Mouse (Mus musculus): ENCODE results near the gene Htr1f. TPM values are rescaled to one million over a fixed set of nuclear protein-coding genes. Genes with fewer than 3 reads are reported as not detected.

The Htr1f gene
- polyA plus RNA-seq, 1 experiment from 2014 or later, result 0.05 TPM

DNA sequence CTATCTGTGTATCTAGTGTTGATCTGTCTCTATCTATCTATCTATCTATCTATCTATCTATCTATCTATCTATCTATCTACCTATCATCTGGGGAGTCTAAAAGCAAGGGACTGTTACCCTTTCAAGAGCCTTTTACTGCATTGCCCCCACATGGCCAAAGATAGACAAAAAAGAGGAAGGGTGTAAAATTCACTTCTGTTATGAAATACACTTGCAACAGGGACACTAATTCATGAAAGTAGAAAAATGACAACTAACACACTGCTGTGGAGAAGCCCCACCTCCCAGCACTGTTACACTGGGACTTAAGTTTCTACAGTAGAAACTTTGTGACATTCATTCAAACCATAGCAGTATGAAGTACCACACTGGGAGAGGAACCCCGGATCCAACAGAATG lies 170.9 kb downstream of the Htr1f start:
- no peak overlapping the region for H3K4me3 ChIP-seq (replicated peaks)
- 92% methylated on average over 1 of the region's 1 CpGs for WGBS
- H3K9me3 ChIP-seq, result no peaks in the 10 kb centered on the region
- H3K4me2 ChIP-seq (replicated peaks), result no peak overlapping the region
- H3K27ac ChIP-seq, result no peak overlapping the region
- H3K9ac ChIP-seq (replicated peaks), result no peak overlapping the region
- no peaks in the 10 kb centered on the region for H3K27me3 ChIP-seq
- no peaks in the 10 kb centered on the region for H3K4me1 ChIP-seq (replicated peaks)
- no peaks in the 10 kb centered on the region for H3K36me3 ChIP-seq
- ATAC-seq, result no peak

GRCm38 (mm10) chr16:64934011-64934410 lies 171.6 kb downstream of the Htr1f start:
- 79% methylated on average over 1 of the region's 1 CpGs for WGBS
- Histone ChIP-seq H3K9ac (replicated peaks) (no peak overlapping the region), H3K4me1 (replicated peaks) (no peaks in the 10 kb centered on the region), H3K36me3 (no peaks in the 10 kb centered on the region), H3K4me3 (replicated peaks) (no peak overlapping the region), H3K9me3 (no peaks in the 10 kb centered on the region), H3K4me2 (replicated peaks) (no peak overlapping the region), H3K27me3 (no peaks in the 10 kb centered on the region), H3K27ac (no peak overlapping the region)
- no peak for ATAC-seq

GRCm38 (mm10) chr16:64923500-64923899 lies 182.2 kb downstream of the Htr1f start:
- no peaks in the 10 kb centered on the region for H3K4me1 ChIP-seq (replicated peaks)
- no peak overlapping the region for H3K27ac ChIP-seq
- H3K4me3 ChIP-seq (replicated peaks), result no peak overlapping the region
- H3K36me3 ChIP-seq, result no peaks in the 10 kb centered on the region
- H3K9me3 ChIP-seq, result no peaks in the 10 kb centered on the region
- no peak overlapping the region for H3K4me2 ChIP-seq (replicated peaks)
- no peak overlapping the region for H3K9ac ChIP-seq (replicated peaks)
- ATAC-seq, result no peak
- H3K27me3 ChIP-seq, result no peaks in the 10 kb centered on the region
- WGBS, result 65% methylated on average over 9 of the region's 9 CpGs

- H3K4me2 ChIP-seq (replicated peaks), result no peak overlapping the region
- H3K4me3 ChIP-seq (replicated peaks), result no peak overlapping the region
- H3K27me3 ChIP-seq, result no peaks in the 10 kb centered on the region
- 84% methylated on average over 10 of the region's 10 CpGs for WGBS
- H3K27ac ChIP-seq, result no peak overlapping the region
- H3K4me1 ChIP-seq (replicated peaks), result no peaks in the 10 kb centered on the region
- H3K36me3 ChIP-seq, result no peaks in the 10 kb centered on the region
- ATAC-seq, result no peak
- H3K9me3 ChIP-seq, result no peaks in the 10 kb centered on the region
- no peak overlapping the region for H3K9ac ChIP-seq (replicated peaks)
Observed at GRCm38 (mm10) chr16:64908747-64909146, 196.9 kb downstream of the Htr1f start.

DNA sequence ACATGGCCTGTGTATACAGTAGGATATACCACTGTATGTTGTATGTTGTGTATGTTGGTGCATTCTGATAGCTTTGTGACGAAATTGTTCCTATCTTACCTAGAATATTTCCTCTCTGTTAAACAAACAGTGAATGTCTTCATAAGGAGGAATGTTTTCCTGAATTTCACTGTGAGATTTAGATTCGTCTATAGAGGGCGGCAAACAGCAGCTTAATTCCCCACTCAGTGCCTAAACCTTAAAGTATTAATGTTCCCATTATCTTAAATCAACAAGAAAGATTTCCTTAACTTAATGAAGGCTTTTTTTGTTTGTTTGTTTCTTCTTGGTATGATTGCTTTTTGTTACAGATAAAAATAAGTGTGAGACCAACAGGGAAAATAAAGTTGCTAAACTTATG lies 198.5 kb downstream of the Htr1f start:
- no peaks in the 10 kb centered on the region for H3K27me3 ChIP-seq
- H3K9ac ChIP-seq (replicated peaks), result no peak overlapping the region
- ATAC-seq, result no peak
- H3K4me2 ChIP-seq (replicated peaks), result no peak overlapping the region
- no peaks in the 10 kb centered on the region for H3K9me3 ChIP-seq
- H3K36me3 ChIP-seq, result no peaks in the 10 kb centered on the region
- WGBS, result 42% methylated on average over 3 of the region's 3 CpGs
- H3K4me3 ChIP-seq (replicated peaks), result no peak overlapping the region
- H3K27ac ChIP-seq, result no peak overlapping the region
- no peaks in the 10 kb centered on the region for H3K4me1 ChIP-seq (replicated peaks)

- H3K4me3 ChIP-seq (replicated peaks), result no peak overlapping the region
- H3K9me3 ChIP-seq, result no peaks in the 10 kb centered on the region
- ATAC-seq, result no peak
- H3K4me1 ChIP-seq (replicated peaks), result no peaks in the 10 kb centered on the region
- no peak overlapping the region for H3K4me2 ChIP-seq (replicated peaks)
- no peaks in the 10 kb centered on the region for H3K36me3 ChIP-seq
- no peaks in the 10 kb centered on the region for H3K27me3 ChIP-seq
- 54% methylated on average over 2 of the region's 2 CpGs for WGBS
- H3K9ac ChIP-seq (replicated peaks), result no peak overlapping the region
- no peak overlapping the region for H3K27ac ChIP-seq
Observed at GRCm38 (mm10) chr16:64903328-64903727, 202.3 kb downstream of the Htr1f start.

GRCm38 (mm10) chr16:64899084-64899483 lies 206.6 kb downstream of the Htr1f start:
- Histone ChIP-seq H3K4me2 (replicated peaks) (no peak overlapping the region), H3K4me3 (replicated peaks) (no peak overlapping the region), H3K4me1 (replicated peaks) (no peaks in the 10 kb centered on the region), H3K9ac (replicated peaks) (no peak overlapping the region), H3K27me3 (no peaks in the 10 kb centered on the region), H3K27ac (no peak overlapping the region), H3K9me3 (no peaks in the 10 kb centered on the region), H3K36me3 (no peaks in the 10 kb centered on the region)
- 80% methylated on average over 2 of the region's 2 CpGs for WGBS
- no peak for ATAC-seq

DNA sequence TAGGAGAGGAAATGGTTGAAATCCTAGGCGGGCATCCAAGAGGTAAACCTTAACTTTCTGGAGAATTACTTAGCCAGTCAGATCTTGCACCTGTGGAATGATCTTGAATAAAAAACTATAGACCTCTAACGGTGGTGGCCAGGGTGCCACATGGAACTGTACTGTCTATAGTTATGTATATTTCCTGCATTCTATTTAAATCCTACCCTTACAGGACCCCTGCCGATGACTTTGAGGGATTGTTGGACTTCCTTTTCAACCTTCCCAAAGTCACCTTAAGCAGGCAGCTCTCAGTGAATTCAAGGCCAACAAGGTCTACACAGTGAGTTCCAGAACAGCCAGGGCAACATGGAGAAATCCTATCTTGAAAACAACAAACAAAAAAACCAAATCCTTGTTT lies 216.2 kb downstream of the Htr1f start:
- Histone ChIP-seq H3K4me2 (replicated peaks) (no peak overlapping the region), H3K4me1 (replicated peaks) (no peaks in the 10 kb centered on the region; the same call in 1 of the 2 replicates), H3K27me3 (no peaks in the 10 kb centered on the region), H3K9ac (replicated peaks) (no peak overlapping the region), H3K36me3 (no peaks in the 10 kb centered on the region), H3K4me3 (replicated peaks) (no peak overlapping the region), H3K27ac (no peak overlapping the region), H3K9me3 (peaks cover 9% of the 10 kb centered on the region; the same call in 1 of the 2 replicates)
- no peak for ATAC-seq
- WGBS, result 93% methylated on average over 3 of the region's 3 CpGs

- 34% methylated on average over 4 of the region's 4 CpGs for WGBS
- Histone ChIP-seq H3K4me1 (replicated peaks) (no peaks in the 10 kb centered on the region; the same call in 1 of the 2 replicates), H3K27me3 (no peaks in the 10 kb centered on the region), H3K4me2 (replicated peaks) (no peak overlapping the region), H3K9me3 (peaks cover 9% of the 10 kb centered on the region; the same call in 1 of the 2 replicates), H3K9ac (replicated peaks) (no peak overlapping the region), H3K4me3 (replicated peaks) (no peak overlapping the region), H3K36me3 (no peaks in the 10 kb centered on the region), H3K27ac (no peak overlapping the region)
- no peak for ATAC-seq
Observed at GRCm38 (mm10) chr16:64885547-64885946, 220.1 kb downstream of the Htr1f start.

GRCm38 (mm10) chr16:64885142-64885541 lies 220.5 kb downstream of the Htr1f start:
- WGBS, result 15% methylated on average over 3 of the region's 3 CpGs
- Histone ChIP-seq H3K9me3 (peaks cover 9% of the 10 kb centered on the region; the same call in 1 of the 2 replicates), H3K9ac (replicated peaks) (no peak overlapping the region), H3K4me1 (replicated peaks) (no peaks in the 10 kb centered on the region; the same call in 1 of the 2 replicates), H3K36me3 (no peaks in the 10 kb centered on the region), H3K4me3 (replicated peaks) (no peak overlapping the region), H3K27me3 (no peaks in the 10 kb centered on the region), H3K4me2 (replicated peaks) (no peak overlapping the region), H3K27ac (no peak overlapping the region)
- ATAC-seq, result no peak

- Histone ChIP-seq H3K9ac (replicated peaks) (no peak overlapping the region), H3K27me3 (no peaks in the 10 kb centered on the region), H3K4me1 (replicated peaks) (no peaks in the 10 kb centered on the region; the same call in 1 of the 2 replicates), H3K27ac (no peak overlapping the region), H3K36me3 (no peaks in the 10 kb centered on the region), H3K4me2 (replicated peaks) (no peak overlapping the region), H3K4me3 (replicated peaks) (no peak overlapping the region), H3K9me3 (peaks cover 9% of the 10 kb centered on the region; the same call in 1 of the 2 replicates)
- WGBS, result 54% methylated on average over 3 of the region's 3 CpGs
- no peak for ATAC-seq
Observed at GRCm38 (mm10) chr16:64884420-64884838, 221.2 kb downstream of the Htr1f start.

- Histone ChIP-seq H3K27ac (no peak overlapping the region), H3K9ac (replicated peaks) (no peak overlapping the region), H3K4me2 (replicated peaks) (no peak overlapping the region), H3K4me1 (replicated peaks) (no peaks in the 10 kb centered on the region; the same call in 1 of the 2 replicates), H3K27me3 (no peaks in the 10 kb centered on the region), H3K9me3 (peaks cover 5% of the 10 kb centered on the region; the same call in 1 of the 2 replicates), H3K4me3 (replicated peaks) (no peak overlapping the region), H3K36me3 (no peaks in the 10 kb centered on the region)
- ATAC-seq, result no peak
- 77% methylated on average over 5 of the region's 5 CpGs for WGBS
Observed at GRCm38 (mm10) chr16:64883896-64884295, 221.8 kb downstream of the Htr1f start.

DNA sequence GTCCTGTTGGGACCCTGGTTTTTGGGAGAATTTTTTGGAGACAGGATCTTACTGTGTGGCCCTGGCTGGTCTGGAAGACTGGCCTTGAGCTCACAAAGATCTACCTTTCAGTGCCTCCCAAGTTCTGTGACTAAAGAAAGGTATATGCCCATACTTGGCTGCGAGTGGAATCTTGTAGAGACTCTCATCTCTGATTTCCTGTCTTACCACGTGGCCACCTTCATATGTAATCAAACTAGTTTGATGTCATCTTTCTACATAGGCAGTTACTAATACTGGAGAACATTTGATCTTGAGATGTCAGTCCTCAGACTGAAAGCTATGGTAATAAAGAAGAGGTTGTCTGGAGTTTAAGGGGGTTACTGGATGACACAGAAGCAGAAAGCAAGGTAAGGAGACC lies 224.2 kb downstream of the Htr1f start:
- H3K9ac ChIP-seq (replicated peaks), result no peak overlapping the region
- no peak for ATAC-seq
- no peaks in the 10 kb centered on the region for H3K36me3 ChIP-seq
- 81% methylated on average over 2 of the region's 2 CpGs for WGBS
- no peaks in the 10 kb centered on the region; the same call in 1 of the 2 replicates for H3K4me1 ChIP-seq (replicated peaks)
- H3K27ac ChIP-seq, result no peak overlapping the region
- H3K4me2 ChIP-seq (replicated peaks), result no peak overlapping the region
- no peaks in the 10 kb centered on the region for H3K27me3 ChIP-seq
- no peak overlapping the region for H3K4me3 ChIP-seq (replicated peaks)
- H3K9me3 ChIP-seq, result no peaks in the 10 kb centered on the region
